Mouse (Mus musculus) left cerebral cortex, adult 11 months (tissue): ENCODE data around the gene Prss48.

Source experiments
- DNase-seq: peaks from one replicate; pipeline ENCODE4 v3.0.0; 2022; ENCODE audit warnings: low spot score

Prss48 gene

GRCm38 (mm10) chr3:86002423-86002822 lies at the start of gene Prss48:
TSS of gene Prss48 (minus strand) at chr3:86002491.
- DNase-seq = no peak

GRCm38 (mm10) chr3:86049041-86049440 lies 46.8 kb upstream of the Prss48 start:
- no peak for DNase-seq

GRCm38 (mm10) chr3:86047686-86048408 lies 45.6 kb upstream of the Prss48 start:
- no peak for DNase-seq

DNA sequence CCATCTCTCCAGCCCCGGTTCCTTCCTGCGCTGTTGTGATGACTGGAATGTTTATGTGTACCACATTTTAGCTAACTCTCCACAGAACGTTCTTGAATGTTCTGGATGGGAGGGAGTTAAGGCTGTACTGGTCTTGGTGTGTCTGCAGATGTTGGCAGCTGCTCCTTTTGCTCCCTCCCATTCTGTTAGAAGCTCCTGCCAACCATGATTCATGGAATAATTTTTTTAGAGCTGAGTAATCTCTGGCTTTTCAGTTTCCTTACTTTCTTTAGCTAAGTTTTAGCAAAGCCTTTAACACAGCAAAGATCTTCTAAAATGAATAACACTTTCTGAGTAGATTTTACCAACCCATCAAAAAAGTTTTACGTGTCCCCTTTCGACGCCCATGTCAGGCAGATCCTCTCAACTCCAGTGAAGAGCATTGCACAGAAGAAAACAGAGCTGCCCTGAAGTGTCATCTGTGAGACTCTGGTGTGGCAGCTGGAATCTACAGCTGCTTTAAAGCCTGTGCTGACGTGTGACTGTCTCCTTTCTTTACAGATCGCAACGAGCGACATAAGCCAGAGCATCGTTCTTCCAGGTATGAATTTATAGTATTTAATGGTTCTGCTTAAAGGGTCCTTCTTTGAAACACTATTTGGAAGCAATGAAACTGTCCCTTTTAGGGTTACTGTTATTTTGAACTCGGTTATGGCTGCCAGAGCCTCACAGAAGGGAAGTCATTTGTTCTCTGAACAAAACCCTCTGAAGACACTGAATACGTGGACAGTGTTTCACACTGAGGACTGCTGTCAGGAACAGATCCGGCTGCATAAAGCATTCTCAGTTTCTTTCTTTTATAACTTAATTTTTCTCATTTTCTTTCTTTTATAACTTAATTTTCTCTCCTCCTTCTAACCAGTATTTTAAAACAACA lies 38.3 kb upstream of the Prss48 start:
- no peak for DNase-seq

DNA sequence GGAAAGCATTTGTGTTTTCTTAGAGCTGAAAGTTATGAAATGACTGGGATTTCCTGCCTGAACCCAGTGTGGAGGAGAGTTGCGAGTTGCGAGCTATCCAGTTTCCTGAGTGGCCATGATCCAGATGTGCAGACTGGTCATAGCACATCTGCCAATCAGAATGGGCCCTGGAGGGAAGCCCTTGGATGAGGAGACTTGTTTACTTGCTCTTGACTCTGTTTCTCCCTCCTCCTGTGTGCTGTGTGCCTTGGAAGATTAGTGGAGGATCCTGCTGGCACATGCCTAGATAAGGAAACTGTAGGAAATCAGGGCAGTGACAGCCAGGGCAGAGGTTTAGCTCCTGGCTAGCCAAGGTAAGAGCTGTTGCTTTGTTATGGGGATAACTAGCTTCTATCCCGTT lies 36.4 kb upstream of the Prss48 start:
- no peak for DNase-seq

GRCm38 (mm10) chr3:86037926-86038484 lies 35.7 kb upstream of the Prss48 start:
- DNase-seq = no peak

- DNase-seq = no peak
Observed at GRCm38 (mm10) chr3:86033455-86034090, 31.3 kb upstream of the Prss48 start.

DNA sequence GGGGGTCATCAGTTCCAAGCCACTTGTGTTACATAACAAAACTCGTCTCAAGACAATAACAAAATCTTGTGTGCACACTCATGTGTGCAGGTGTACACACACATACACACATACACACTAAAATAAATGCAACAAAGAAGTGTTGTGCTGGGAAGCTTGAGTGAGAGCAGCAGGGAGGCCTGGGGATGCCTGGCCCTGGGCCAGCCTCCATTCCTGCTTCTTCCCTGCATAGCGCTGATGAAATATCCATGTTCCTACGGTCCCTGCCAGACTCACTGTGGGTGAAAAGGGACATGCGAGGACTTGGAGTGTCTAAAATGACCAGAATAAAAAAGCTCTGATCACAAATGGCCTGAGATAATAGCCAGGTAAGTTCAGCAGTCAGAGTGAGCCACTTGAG lies 28.3 kb upstream of the Prss48 start:
- DNase-seq = no peak

DNA sequence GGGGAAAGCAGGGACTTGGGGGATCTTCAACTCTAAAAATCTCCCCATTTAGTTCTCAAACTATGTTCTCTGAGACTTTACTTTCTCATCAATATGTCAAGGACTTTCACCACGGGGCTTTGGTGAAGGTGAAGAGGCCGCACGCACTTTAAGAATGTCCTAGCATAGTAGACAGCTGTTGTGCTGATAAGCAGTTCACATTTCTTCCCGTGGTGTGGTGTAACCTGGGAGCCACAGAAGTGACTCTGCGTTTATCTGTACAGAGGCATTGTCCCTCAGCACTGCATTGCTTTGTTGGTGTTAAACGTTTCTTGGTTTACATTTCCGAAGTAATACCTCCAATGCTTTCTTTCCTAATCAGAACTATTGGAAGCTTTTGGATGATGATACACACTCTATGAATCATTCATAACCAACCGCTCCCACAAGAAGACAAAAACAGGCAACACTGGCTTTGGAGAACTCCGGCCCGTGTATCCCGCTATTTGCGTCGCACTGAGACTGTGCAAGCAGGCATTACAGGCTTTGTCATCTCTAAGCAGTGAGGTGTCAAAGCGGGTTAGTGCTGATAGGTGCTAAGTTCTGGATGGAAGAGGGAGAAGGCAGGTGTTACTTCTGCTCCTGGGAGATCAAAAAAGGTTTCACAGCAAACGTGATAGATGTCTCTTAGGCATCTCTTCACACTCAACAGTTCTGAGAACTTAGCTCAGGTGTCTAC lies 26.5 kb upstream of the Prss48 start:
- DNase-seq = no peak

DNA sequence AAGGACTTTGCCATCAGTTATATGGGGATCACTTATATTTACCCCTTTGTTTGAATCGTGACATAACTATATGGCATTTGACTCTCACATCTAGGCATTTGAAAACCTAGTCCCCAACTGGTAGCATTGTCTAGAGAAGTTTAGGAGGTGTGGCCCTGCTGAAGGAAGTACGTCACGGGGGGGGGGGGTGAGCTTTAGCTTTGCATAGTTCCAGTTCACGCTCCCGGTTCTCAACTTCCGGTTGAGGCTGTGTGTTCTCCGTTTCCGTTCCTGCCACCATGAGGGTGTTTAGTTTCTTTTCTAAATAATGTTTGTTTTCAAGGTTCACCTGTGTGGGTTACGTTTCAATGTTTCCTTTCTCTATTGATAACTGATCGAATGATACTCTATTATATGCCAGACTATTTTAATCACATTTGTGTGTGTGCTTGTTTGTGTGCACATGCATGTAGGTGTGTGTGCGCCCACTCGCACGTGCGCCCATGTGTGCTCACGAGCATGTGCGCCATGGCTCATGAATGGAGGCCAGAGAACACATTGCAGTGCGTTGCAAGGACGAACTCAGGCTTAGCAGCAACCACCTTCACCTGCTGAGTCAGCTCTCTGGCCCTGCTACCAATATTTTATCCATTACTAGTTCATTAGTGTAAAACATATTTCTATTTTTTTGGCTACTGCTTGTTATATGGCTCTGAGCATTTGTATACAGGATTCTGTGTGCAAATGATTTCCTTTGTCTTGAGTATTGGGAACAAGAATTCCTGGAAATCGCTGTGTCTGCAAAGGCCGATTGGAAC lies 23.2 kb upstream of the Prss48 start:
- no peak for DNase-seq

DNA sequence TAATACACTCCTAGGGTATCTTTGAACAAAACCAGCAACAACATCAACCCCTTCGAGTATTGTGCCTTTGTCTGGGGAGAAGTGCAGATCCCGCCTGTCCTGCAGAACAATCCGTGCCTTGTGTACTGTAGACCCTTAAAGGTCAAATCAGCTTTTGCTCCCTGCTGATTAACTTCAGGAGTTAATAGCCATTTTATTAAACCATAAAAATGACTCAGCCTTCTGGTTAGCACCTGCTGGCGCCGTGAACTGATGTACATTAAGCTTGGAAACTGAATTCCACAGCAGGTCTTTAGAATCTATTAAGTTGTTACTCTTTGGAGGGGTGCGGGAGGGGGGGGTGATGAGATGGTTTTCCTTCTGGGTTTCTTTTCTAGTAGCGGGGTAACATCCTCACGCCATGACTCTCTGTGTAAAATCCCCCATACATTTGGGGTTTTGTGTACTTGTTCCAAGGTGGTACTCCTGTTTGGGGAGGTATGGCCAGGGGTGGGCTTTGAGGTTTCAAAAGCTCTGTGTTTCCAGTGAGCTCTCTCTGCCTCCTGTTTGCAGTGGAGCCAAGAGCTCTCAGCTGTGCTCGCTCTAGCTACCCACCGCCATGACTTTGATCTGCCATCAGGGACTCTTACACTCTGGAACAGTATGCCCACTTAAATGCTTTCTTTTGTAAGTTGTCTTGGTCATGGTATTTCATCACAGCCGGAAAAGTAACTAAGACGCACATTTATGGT lies 21.9 kb upstream of the Prss48 start:
- no peak for DNase-seq

- no peak for DNase-seq
Observed at GRCm38 (mm10) chr3:86021651-86022050, 19.4 kb upstream of the Prss48 start.

DNA sequence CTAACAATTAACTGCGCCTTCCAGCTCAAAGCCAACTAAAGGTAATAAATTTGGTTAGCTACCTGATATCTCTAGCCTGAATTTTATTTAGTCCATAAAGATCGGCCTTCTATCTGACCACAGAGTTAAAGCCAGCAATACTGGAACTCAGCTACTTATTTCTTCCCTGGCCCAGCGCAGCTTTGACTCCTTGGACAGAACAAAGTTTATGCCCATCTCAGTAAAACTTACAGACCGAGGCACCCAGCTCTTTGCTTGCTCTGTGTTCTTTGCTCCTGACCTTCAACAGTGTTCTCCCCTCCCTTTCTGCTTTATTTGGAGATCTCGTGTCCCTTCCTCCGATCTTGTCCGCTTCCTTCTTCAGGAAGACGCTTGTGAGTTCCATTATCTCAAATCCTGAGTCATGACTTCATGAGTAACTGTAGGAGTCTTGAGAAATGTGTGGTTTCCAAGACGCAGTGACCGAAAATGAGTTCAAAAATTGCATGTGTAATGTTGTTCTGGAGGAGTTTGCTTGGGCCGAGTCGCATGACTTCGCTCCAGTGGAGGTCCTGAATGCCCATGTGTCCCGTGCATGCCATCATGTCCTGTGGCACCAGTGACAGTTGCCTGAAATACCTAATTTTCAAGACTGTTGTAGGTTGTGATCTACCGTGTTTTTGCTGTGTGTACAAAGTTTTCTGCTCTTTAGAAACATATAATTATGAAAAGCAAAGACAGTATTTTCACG lies 18.8 kb upstream of the Prss48 start:
- no peak for DNase-seq

DNA sequence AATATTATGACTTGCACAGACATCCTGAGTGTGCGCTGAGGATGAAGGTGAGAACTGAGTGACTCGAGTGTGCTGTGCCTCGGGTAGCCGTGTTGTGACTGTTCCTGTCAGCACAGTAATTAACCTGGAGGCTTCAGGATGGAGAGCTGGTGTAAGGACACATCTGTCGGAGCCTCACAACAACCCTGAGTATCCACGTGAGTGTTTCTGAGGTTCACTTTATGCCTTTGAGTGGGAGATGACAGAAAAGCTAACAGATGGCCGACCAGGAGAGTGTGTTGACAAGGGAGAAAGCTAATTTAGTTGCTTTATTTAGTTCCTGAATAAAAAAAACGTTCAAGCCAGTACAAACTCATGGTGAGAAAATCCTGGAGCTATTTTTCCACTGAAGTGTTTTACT lies 15.2 kb upstream of the Prss48 start:
- no peak for DNase-seq

DNA sequence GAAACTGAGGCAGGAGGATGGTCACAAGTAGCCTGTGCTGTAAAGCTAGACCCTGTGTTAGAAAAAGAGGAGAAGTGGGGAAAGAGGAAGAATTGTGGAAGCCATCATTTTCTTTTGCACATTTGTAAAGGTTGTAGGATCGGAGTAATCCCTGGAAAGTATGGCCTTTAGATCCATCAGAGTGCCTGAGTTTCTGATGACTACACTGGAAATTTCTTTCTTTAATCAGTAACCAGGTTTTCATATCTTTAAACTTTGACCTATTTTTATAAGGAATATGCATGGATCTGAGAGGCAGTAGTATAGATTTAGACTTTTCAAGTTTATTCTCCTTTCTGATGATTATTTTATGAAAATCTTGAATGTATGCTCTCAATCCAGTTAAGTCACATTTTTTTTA lies 14.7 kb upstream of the Prss48 start:
- DNase-seq = no peak

GRCm38 (mm10) chr3:86013837-86014236 lies 11.5 kb upstream of the Prss48 start:
- no peak for DNase-seq

DNA sequence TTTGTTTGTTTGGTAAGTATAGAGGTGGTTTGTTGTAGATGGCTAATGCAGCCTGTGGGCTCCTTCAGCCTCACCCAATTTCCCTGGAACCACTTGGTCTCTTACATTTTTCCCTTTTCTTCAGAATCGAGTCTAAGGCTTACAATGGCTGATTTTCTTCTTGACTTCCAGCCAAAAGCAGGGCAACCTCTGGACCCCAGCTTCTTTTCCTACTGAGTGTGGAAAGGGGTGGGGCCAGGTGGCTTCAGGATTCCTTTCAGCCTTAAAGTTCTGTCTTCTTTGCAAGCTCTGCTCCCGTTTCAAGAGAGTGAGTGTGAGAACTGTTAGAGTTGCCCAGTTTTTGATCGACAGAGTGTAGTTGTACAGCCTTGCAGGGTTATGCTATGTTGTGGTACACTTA lies 9.5 kb upstream of the Prss48 start:
- DNase-seq = no peak

DNA sequence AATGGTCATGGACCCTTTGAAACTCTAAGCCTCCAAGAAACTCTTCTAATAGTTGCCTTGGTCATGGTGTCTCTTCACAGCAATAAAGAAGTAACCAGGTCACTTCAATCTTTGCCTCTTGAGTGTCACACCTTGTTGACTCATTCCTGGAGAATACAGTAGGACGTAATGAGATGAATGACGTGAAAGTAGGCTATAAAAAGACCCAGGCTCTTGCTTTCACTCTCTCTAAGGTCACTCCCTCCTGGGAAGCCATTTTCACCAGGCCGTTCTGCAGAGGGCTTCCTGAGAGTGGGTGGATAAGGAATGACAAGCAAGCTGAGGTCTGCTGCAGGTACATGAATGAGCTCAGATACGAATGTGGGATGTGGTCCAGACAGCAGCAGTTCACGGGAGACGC lies 9.1 kb upstream of the Prss48 start:
- DNase-seq = no peak

DNA sequence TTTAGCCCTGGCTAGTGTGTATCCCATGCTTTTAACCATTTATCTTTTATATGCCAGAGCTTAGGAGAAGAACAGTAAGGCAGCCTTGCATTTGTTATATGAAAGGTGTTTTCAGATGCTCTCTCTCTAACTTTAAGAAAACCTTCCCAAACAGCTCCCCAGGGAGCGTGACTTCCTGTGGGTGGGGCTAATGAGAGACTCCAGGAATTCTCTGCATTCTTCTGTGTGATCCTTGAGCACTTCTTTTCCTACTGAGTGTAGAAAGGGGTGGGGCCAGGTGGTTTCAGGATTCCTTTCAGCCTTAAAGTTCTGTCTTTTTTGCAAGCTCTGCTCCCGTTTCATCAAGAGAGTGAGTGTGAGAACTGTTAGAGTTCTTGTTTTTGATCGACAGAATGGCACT lies 8.3 kb upstream of the Prss48 start:
- no peak for DNase-seq

DNA sequence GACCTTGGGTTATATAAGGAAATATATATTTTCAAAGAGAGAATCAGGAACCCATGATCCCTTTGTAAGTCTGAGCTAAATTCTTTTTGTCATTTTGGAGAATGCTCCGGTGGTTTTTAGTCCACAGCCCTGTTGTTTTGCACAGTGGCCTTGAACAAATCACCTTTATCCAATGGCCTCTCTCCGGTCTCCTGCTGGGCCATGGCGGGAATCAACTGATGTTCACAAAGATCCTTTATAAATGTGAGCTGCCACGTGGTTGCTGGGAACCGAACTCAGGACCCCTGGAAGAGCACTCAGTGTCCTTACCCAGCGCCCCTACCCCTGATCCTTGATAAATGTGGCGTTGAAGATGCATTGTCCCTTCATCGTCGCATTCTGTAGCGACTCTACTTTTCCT lies 2.5 kb upstream of the Prss48 start:
- DNase-seq = no peak
